Mouse (Mus musculus) ES-Bruce4 (cell line): Measurements from ENCODE around the gene Olfr695. TPM values are rescaled to one million over a fixed set of nuclear protein-coding genes. Genes with fewer than 3 reads are reported as not detected.
"Not testable (repeated sequence)": the region's sequence is repeated elsewhere in the genome, so short reads cannot be mapped to it uniquely, and the experiment has no call there.

Experiments used
- H3K27ac ChIP-seq: 2 replicates; pipeline ENCODE4 v1.5.1; 2012; ENCODE audit warnings: low read length, inconsistent platforms; ENCODE audit not compliant: insufficient read depth
- H3K27me3 ChIP-seq: 2 replicates; pipeline ENCODE4 v1.6.1; 2012; ENCODE audit warnings: mild to moderate bottlenecking, low read length, inconsistent platforms; ENCODE audit not compliant: control insufficient read depth, poor library complexity, insufficient read depth, severe bottlenecking
- H3K36me3 ChIP-seq: 2 replicates; pipeline ENCODE4 v1.6.1; 2012; ENCODE audit warnings: inconsistent platforms, mild to moderate bottlenecking, low read length, moderate library complexity; ENCODE audit not compliant: control insufficient read depth, poor library complexity, insufficient read depth, severe bottlenecking
- H3K4me1 ChIP-seq: one replicate; pipeline ENCODE4 v1.8.1; 2011; ENCODE audit warnings: low read length; ENCODE audit not compliant: control insufficient read depth, insufficient read depth
- H3K4me3 ChIP-seq: 2 replicates; pipeline ENCODE4 v1.5.1; 2011; ENCODE audit warnings: low read depth, mild to moderate bottlenecking, low read length
- H3K9ac ChIP-seq: 2 replicates; pipeline ENCODE4 v1.6.1; 2012; ENCODE audit warnings: low read depth, mild to moderate bottlenecking, inconsistent platforms; ENCODE audit not compliant: poor library complexity, severe bottlenecking
- H3K9me3 ChIP-seq: replicated peaks from 2 replicates; pipeline ENCODE4 v1.6.1; 2012; ENCODE audit warnings: mild to moderate bottlenecking, low read length, inconsistent platforms; ENCODE audit not compliant: control insufficient read depth, poor library complexity, insufficient read depth, severe bottlenecking
- CTCF ChIP-seq: IDR thresholded peaks from one replicate; pipeline ENCODE4 v1.8.1; 2011; ENCODE audit warnings: low read depth, low read length
- EP300 ChIP-seq: IDR thresholded peaks from 2 replicates; pipeline ENCODE4 v1.6.1; 2011; ENCODE audit warnings: low read depth, low read length; ENCODE audit not compliant: insufficient read depth
- POLR2A ChIP-seq: IDR thresholded peaks from one replicate; pipeline ENCODE4 v1.8.1; 2011; ENCODE audit warnings: low read length; ENCODE audit not compliant: insufficient read depth
- polyA plus RNA-seq: library from polyadenylated mRNA; stranded (reverse); fragments of >200 nt; gene quantifications from 2 replicates; pipeline ENCODE4 v1.2.4, GENCODE M21; 2011; ENCODE audit warnings: low read depth; ENCODE audit not compliant: missing spikeins, insufficient read depth, insufficient read length

The Olfr695 gene
- polyA plus RNA-seq, 1 experiment = not detected

DNA sequence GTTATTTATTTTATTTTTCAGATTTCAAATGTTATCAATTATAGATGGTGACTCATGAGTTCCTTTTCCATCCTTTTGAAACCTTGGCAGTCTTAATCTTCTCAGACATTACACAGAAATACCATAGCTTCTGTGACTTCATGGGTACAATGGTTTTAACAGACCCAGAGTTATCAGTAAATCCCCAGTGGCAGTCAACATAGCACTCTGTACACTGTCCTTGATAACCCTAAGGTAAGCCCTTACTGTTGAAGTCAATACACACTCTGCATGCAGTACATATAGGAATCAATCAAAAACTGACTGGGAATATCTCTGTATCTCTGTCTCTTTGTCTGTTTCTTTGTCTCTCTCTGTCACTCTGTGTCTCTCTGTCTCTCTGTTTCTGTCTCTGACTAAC is 20.8 kb upstream of the Olfr695 start:
- no peak overlapping the region for H3K27ac ChIP-seq
- H3K27me3 ChIP-seq = no peaks in the 10 kb centered on the region
- no peaks in the 10 kb centered on the region for H3K4me1 ChIP-seq
- H3K9ac ChIP-seq = no peak overlapping the region
- no peak overlapping the region for H3K4me3 ChIP-seq
- no peaks in the 10 kb centered on the region for H3K36me3 ChIP-seq
- TF ChIP-seq POLR2A (no peak), CTCF (no peak), EP300 (no peak)
- H3K9me3 ChIP-seq = no peaks in the 10 kb centered on the region

DNA sequence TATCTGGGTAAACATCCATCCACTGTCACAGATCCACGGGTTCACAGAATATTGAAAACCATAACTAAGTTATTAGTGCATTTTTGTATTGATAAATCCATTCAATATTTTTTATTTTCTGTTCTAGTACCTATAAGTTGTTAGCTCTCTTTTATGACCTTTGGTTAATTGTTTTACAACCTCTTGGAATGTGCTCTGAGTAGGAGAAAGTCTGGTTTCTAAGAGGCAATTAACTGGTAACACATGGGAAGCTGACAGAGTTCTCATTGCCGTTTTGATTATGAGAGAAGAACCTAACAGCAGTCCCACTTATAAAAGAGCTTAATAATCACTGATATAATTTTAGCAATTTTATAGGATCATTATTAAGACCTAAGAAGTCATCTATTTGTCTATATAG is 17.5 kb upstream of the Olfr695 start:
- Histone ChIP-seq H3K36me3 (no peaks in the 10 kb centered on the region), H3K27me3 (no peaks in the 10 kb centered on the region), H3K9ac (no peak overlapping the region), H3K27ac (no peak overlapping the region), H3K9me3 (no peaks in the 10 kb centered on the region), H3K4me3 (no peak overlapping the region), H3K4me1 (no peaks in the 10 kb centered on the region)
- TF ChIP-seq EP300 = no peak
- no peak for TF ChIP-seq POLR2A
- TF ChIP-seq CTCF = no peak

DNA sequence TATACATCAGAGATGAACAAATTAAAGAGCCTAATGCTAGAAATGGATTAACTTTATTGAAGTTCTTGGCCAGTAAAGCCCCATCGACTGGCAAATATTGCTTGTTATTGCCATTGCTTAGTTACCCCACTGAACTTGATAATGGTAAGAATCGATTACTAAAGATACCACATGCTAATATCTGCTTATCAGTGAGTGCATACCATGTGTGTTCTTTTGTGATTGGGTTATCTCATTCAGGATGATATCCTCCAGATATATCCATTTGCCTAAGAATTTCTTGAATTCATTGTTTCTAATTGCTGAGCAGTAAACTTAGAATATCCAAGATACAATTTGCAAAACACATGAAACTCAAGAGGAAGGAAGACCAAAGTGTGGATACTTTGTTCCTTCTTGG is 9.5 kb upstream of the Olfr695 start:
- H3K27ac ChIP-seq, H3K36me3 ChIP-seq, H3K27me3 ChIP-seq: not testable (repeated sequence)

DNA sequence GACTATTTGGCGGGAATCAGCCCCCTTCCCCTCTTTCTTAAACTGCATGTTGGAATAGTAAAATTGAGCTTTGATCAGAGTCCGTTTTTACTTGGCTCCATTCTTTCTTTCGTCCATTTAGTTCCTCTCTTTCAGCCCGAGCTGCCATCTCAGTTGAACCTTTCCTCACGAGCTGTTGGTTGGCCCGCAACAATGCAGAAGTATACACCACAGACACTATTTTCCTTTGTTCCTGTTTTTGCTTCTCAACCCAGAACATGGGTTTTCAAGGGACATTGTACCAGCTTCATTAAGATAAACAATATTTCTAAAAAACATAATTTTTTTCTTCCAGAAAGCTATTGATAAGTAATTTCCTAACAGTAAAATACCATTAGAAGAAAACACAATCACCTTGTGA is 4.7 kb downstream of the Olfr695 start:
- no peak for TF ChIP-seq POLR2A
- no peak for TF ChIP-seq EP300
- no peak for TF ChIP-seq CTCF
- H3K9me3 ChIP-seq = no peaks in the 10 kb centered on the region
- H3K36me3 ChIP-seq = no peaks in the 10 kb centered on the region
- no peaks in the 10 kb centered on the region for H3K4me1 ChIP-seq
- no peaks in the 10 kb centered on the region for H3K27me3 ChIP-seq
- no peak overlapping the region for H3K27ac ChIP-seq
- H3K4me3 ChIP-seq = no peak overlapping the region
- H3K9ac ChIP-seq = no peak overlapping the region

More for the DNA sequence above, 9.5 kb upstream of the Olfr695 start:
- H3K9ac ChIP-seq, H3K4me3 ChIP-seq, H3K9me3 ChIP-seq, H3K4me1 ChIP-seq: not testable (repeated sequence)

DNA sequence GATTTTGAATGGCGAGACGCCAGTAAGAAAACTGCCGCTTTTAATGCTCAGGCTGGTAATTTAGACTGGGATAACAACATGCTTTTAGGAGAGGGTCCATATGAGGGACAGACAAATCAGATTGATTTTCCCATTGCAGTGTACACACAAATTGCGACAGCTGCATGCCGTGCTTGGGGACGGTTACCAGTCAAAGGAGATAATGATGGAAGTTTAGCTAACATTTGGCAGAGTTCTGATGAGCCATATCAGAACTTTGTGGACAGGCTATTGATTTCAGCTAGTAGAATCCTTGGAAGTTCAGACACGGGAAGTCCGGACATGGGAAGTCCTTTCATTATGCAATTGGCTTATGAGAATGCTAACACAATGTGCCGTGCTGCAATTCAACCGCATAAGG is 8.5 kb downstream of the Olfr695 start:
- not testable (repeated sequence) for H3K27ac ChIP-seq, H3K4me3 ChIP-seq, H3K9me3 ChIP-seq, H3K27me3 ChIP-seq, H3K9ac ChIP-seq, H3K36me3 ChIP-seq, H3K4me1 ChIP-seq

DNA sequence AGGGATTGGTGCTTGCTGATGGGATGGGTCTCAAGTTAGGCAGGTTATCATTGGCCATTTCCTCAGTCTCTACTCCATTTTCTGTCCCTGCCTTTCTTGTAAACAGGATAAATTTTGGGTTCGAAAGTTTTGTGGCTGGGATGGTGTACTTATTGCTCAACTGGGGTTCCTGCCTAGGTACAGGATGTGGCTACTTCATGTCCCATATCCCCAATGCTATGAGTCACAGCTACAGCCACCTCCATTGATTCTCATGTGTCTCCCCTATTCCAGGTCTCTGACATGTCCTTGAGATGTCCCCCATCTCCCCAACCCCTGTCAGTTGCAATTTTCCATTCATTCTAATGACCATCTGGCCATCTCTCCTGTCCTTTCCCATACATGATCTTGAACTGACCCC is 19.3 kb downstream of the Olfr695 start:
- Histone ChIP-seq H3K36me3 (no peaks in the 10 kb centered on the region), H3K27me3 (no peaks in the 10 kb centered on the region), H3K27ac (no peak overlapping the region), H3K9me3 (no peaks in the 10 kb centered on the region), H3K4me3 (no peak overlapping the region), H3K9ac (no peak overlapping the region), H3K4me1 (no peaks in the 10 kb centered on the region)
- TF ChIP-seq POLR2A = no peak
- TF ChIP-seq EP300 = no peak
- TF ChIP-seq CTCF = no peak

DNA sequence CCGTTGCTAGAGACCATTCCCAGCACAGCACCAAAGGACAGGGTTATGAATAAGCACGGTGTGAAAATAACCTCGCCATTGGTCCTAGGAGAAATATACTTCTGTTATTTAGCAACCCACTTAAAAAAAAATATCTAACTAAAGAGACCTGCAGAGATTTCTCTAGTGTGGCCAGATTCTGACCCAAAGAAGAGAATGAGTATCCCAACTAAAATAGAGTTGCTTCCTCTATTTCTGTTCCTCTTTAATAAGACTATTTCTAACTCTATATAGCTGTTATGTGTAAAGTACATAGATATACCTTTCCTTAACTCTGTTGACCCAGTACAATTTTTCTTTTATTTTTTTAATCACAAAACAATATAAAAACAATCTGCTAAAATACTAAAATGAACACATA is 23.2 kb downstream of the Olfr695 start:
- H3K36me3 ChIP-seq = no peaks in the 10 kb centered on the region
- TF ChIP-seq CTCF (no peak), EP300 (no peak), POLR2A (no peak)
- no peaks in the 10 kb centered on the region for H3K27me3 ChIP-seq
- no peaks in the 10 kb centered on the region for H3K4me1 ChIP-seq
- H3K9ac ChIP-seq = no peak overlapping the region
- no peaks in the 10 kb centered on the region for H3K9me3 ChIP-seq
- no peak overlapping the region for H3K27ac ChIP-seq
- H3K4me3 ChIP-seq = no peak overlapping the region
